Mouse (Mus musculus): ENCODE results near the gene Adam1b. TPM values are rescaled to one million over a fixed set of nuclear protein-coding genes. Genes with fewer than 3 reads are reported as not detected.

Adam1b gene
- not detected in 2 replicates for polyA plus RNA-seq (2012; ENCODE audit: insufficient read depth, insufficient read length, low replicate concordance, missing spikeins)

GRCm38 (mm10) chr5:121503231-121503630, at the start of gene Adam1b:
TSS of gene Adam1b (minus strand) at chr5:121503435.
- no peak for TF ChIP-seq CTCF (IDR thresholded peaks at IDR 0.05; ENCODE audit: insufficient read depth, low read depth, low read length)
- no peak for TF ChIP-seq POLR2A (IDR thresholded peaks at IDR 0.05; ENCODE audit: insufficient read depth, low read depth, low read length)
- WGBS, result 95% methylated on average over 3 of the region's 3 CpGs
- no peaks in the 10 kb centered on the region for H3K4me1 ChIP-seq (ENCODE audit: control insufficient read depth, insufficient read depth, low read length)
- no peak within 1 kb of the TSS for H3K4me3 ChIP-seq (ENCODE audit: insufficient read depth, low read depth, low read length)
- H3K27ac ChIP-seq (ENCODE audit: insufficient read depth, low read depth, low read length), result no peak within 1 kb of the TSS

GRCm38 (mm10) chr5:121549196-121549595, 46.0 kb upstream of the Adam1b start:
- TF ChIP-seq POLR2A (IDR thresholded peaks at IDR 0.05; ENCODE audit: insufficient read depth, low read depth, low read length) (no peak), CTCF (IDR thresholded peaks at IDR 0.05; ENCODE audit: insufficient read depth, low read depth, low read length) (no peak)
- 87% methylated on average over 7 of the region's 7 CpGs for WGBS
- H3K27ac ChIP-seq (ENCODE audit: insufficient read depth, low read depth, low read length), result no peak overlapping the region
- no peak overlapping the region for H3K4me3 ChIP-seq (ENCODE audit: insufficient read depth, low read depth, low read length)
- H3K4me1 ChIP-seq (ENCODE audit: control insufficient read depth, insufficient read depth, low read length), result peaks cover 8% of the 10 kb centered on the region

GRCm38 (mm10) chr5:121547084-121547483, 43.8 kb upstream of the Adam1b start:
- Histone ChIP-seq H3K4me3 (ENCODE audit: insufficient read depth, low read depth, low read length) (no peak overlapping the region), H3K27ac (ENCODE audit: insufficient read depth, low read depth, low read length) (no peak overlapping the region), H3K4me1 (ENCODE audit: control insufficient read depth, insufficient read depth, low read length) (peaks cover 14% of the 10 kb centered on the region)
- no peak for TF ChIP-seq CTCF (IDR thresholded peaks at IDR 0.05; ENCODE audit: insufficient read depth, low read depth, low read length)
- TF ChIP-seq POLR2A (IDR thresholded peaks at IDR 0.05; ENCODE audit: insufficient read depth, low read depth, low read length), result no peak
- WGBS, result 87% methylated on average over 3 of the region's 3 CpGs

- peaks cover 14% of the 10 kb centered on the region for H3K4me1 ChIP-seq (ENCODE audit: control insufficient read depth, insufficient read depth, low read length)
- H3K27ac ChIP-seq (ENCODE audit: insufficient read depth, low read depth, low read length), result no peak overlapping the region
- TF ChIP-seq POLR2A (IDR thresholded peaks at IDR 0.05; ENCODE audit: insufficient read depth, low read depth, low read length) (no peak), CTCF (IDR thresholded peaks at IDR 0.05; ENCODE audit: insufficient read depth, low read depth, low read length) (no peak)
- 30% methylated on average over 6 of the region's 6 CpGs for WGBS
- H3K4me3 ChIP-seq (ENCODE audit: insufficient read depth, low read depth, low read length), result peak overlapping the region; percentile 83
Observed at GRCm38 (mm10) chr5:121546530-121546895, 43.3 kb upstream of the Adam1b start.

- TF ChIP-seq CTCF (IDR thresholded peaks at IDR 0.05; ENCODE audit: insufficient read depth, low read depth, low read length) (no peak), POLR2A (IDR thresholded peaks at IDR 0.05; ENCODE audit: insufficient read depth, low read depth, low read length) (peak; percentile 61; the same call in 1 of the 2 replicates)
- Histone ChIP-seq H3K4me1 (ENCODE audit: control insufficient read depth, insufficient read depth, low read length) (peaks cover 16% of the 10 kb centered on the region), H3K27ac (ENCODE audit: insufficient read depth, low read depth, low read length) (peak within 1 kb of the TSS; percentile 78), H3K4me3 (ENCODE audit: insufficient read depth, low read depth, low read length) (peak within 1 kb of the TSS; percentile 83)
- 1% methylated on average over 55 of the region's 55 CpGs for WGBS
Observed at GRCm38 (mm10) chr5:121545793-121546529, 42.7 kb upstream of the Adam1b start, which contains the start of gene Mapkapk5. TSS of gene Mapkapk5 (minus strand) at chr5:121545905.

GRCm38 (mm10) chr5:121544910-121545792, 41.9 kb upstream of the Adam1b start, which contains the start of the genes Adam1a and Gm42878:
TSS of gene Adam1a (minus strand) at chr5:121545482.
TSS of gene Gm42878 (minus strand) at chr5:121545482.
- WGBS, result under 1% methylated on average over 89 of the region's 97 CpGs
- TF ChIP-seq CTCF (IDR thresholded peaks at IDR 0.05; ENCODE audit: insufficient read depth, low read depth, low read length), result no peak
- TF ChIP-seq POLR2A (IDR thresholded peaks at IDR 0.05; ENCODE audit: insufficient read depth, low read depth, low read length), result no peak
- peak within 1 kb of the TSS; percentile 83 for H3K4me3 ChIP-seq (ENCODE audit: insufficient read depth, low read depth, low read length)
- peak within 1 kb of the TSS; percentile 78 for H3K27ac ChIP-seq (ENCODE audit: insufficient read depth, low read depth, low read length)
- peaks cover 16% of the 10 kb centered on the region for H3K4me1 ChIP-seq (ENCODE audit: control insufficient read depth, insufficient read depth, low read length)

- 62% methylated on average over 3 of the region's 3 CpGs for WGBS
- TF ChIP-seq POLR2A (IDR thresholded peaks at IDR 0.05; ENCODE audit: insufficient read depth, low read depth, low read length) (no peak), CTCF (IDR thresholded peaks at IDR 0.05; ENCODE audit: insufficient read depth, low read depth, low read length) (no peak)
- no peak overlapping the region for H3K27ac ChIP-seq (ENCODE audit: insufficient read depth, low read depth, low read length)
- no peak overlapping the region for H3K4me3 ChIP-seq (ENCODE audit: insufficient read depth, low read depth, low read length)
- H3K4me1 ChIP-seq (ENCODE audit: control insufficient read depth, insufficient read depth, low read length), result peaks cover 16% of the 10 kb centered on the region
Observed at GRCm38 (mm10) chr5:121543370-121543769, 40.1 kb upstream of the Adam1b start.

GRCm38 (mm10) chr5:121541235-121541634, 38.0 kb upstream of the Adam1b start:
- Histone ChIP-seq H3K27ac (ENCODE audit: insufficient read depth, low read depth, low read length) (no peak overlapping the region), H3K4me3 (ENCODE audit: insufficient read depth, low read depth, low read length) (no peak overlapping the region), H3K4me1 (ENCODE audit: control insufficient read depth, insufficient read depth, low read length) (peaks cover 16% of the 10 kb centered on the region)
- 81% methylated on average over 7 of the region's 7 CpGs for WGBS
- no peak for TF ChIP-seq CTCF (IDR thresholded peaks at IDR 0.05; ENCODE audit: insufficient read depth, low read depth, low read length)
- no peak for TF ChIP-seq POLR2A (IDR thresholded peaks at IDR 0.05; ENCODE audit: insufficient read depth, low read depth, low read length)
